Mouse (Mus musculus): ENCODE results near the gene Kctd17.

Kctd17 gene

GRCm38 (mm10) chr15:78428391-78429138 is at the start of gene Kctd17:
Gene Kctd17, plus strand, starts transcription at chr15:78428564.
- peak; percentile 42 for DNase-seq (ENCODE audit: low read depth, low spot score)

GRCm38 (mm10) chr15:78380208-78380607 is 48.2 kb upstream of the Kctd17 start:
- no peak for DNase-seq (ENCODE audit: low read depth, low spot score)

- no peak for DNase-seq (ENCODE audit: low read depth, low spot score)
Observed at GRCm38 (mm10) chr15:78380741-78381140, 47.6 kb upstream of the Kctd17 start.

GRCm38 (mm10) chr15:78382115-78382514 is 46.2 kb upstream of the Kctd17 start:
- no peak for DNase-seq (ENCODE audit: low read depth, low spot score)

GRCm38 (mm10) chr15:78383450-78384219 is 44.7 kb upstream of the Kctd17 start:
- no peak for DNase-seq (ENCODE audit: low read depth, low spot score)

- no peak for DNase-seq (ENCODE audit: low read depth, low spot score)
Observed at GRCm38 (mm10) chr15:78384220-78385116, 43.9 kb upstream of the Kctd17 start.

DNA sequence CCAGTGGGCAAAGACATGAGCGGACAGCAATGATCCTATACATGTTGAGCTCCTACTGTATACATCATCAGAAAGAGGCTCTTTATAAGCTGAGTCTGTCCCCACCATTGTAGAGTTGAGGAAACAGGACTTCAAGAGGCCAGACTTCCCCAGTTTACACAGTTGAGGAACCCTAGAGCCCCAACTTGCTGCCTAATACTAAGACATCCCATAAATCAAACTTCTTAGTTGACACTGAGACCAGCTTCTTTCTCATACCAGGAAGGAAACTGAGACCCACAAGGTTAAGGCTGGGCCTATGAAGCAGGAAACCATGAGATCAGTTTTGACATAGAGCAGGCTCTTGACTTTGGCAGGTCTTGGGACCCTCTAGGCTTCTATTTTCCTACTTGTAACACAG is 42.8 kb upstream of the Kctd17 start:
- DNase-seq (ENCODE audit: low read depth, low spot score) = no peak

- no peak for DNase-seq (ENCODE audit: low read depth, low spot score)
Observed at GRCm38 (mm10) chr15:78390855-78391254, 37.5 kb upstream of the Kctd17 start.

DNA sequence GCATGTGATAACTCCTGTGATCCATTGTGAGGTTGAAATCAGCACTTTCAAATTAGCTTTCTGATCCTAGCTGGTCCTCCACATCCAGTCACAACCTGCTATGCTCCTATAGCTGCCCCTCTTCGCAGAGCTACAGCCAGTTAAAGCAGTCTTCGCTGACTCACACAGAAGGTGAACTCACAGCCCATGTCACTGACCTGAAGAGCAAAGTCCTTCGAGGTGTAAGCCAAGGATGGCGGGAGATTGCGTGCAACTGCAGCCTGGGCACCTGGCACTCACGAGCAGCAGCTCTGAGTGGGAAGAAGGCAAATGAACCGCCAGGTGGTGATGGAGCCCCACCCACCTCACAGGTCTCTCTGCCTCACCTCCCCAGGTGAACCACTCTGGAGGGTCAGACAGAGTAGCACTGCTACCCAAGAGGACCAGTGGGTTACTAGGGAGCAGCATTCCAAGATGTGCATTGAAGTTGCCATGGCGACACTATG is 32.8 kb upstream of the Kctd17 start, which contains the start of gene Tex33:
TSS of gene Tex33 (minus strand) at position 435 of the 485 bp plus-strand sequence.
- DNase-seq (ENCODE audit: low read depth, low spot score) = no peak

- no peak for DNase-seq (ENCODE audit: low read depth, low spot score)
Observed at GRCm38 (mm10) chr15:78401345-78401744, 27.0 kb upstream of the Kctd17 start.

- DNase-seq (ENCODE audit: low read depth, low spot score) = no peak
Observed at GRCm38 (mm10) chr15:78401921-78402320, 26.4 kb upstream of the Kctd17 start.

GRCm38 (mm10) chr15:78402423-78402822 is 25.9 kb upstream of the Kctd17 start:
- no peak for DNase-seq (ENCODE audit: low read depth, low spot score)

- DNase-seq (ENCODE audit: low read depth, low spot score) = no peak
Observed at GRCm38 (mm10) chr15:78403301-78403741, 25.0 kb upstream of the Kctd17 start.

GRCm38 (mm10) chr15:78403896-78404295 is 24.5 kb upstream of the Kctd17 start:
- no peak for DNase-seq (ENCODE audit: low read depth, low spot score)

DNA sequence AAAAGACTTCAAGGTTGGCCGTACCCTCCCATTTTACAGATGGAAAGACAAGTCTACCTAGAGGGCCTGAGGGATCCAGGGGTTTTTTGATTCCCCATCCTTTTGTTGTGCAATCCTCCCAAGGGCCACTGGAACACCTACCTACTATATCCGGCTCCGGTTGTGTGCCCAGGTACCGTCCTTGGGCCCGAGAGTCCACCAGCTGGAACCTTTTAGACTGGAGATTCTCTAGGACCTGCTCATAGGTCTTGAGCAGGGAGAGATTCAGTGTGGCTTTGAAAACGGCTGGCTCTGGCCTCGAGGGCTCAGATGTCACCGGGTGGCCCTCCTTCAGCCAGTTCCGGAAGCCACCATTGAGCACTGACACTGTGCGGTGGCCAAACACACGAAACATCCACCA is 23.3 kb upstream of the Kctd17 start:
- no peak for DNase-seq (ENCODE audit: low read depth, low spot score)

GRCm38 (mm10) chr15:78405517-78406211 is 22.7 kb upstream of the Kctd17 start, which contains the start of gene Tst:
Gene Tst, minus strand, starts transcription at chr15:78405907.
- peak; percentile 82 for DNase-seq (ENCODE audit: low read depth, low spot score)

DNA sequence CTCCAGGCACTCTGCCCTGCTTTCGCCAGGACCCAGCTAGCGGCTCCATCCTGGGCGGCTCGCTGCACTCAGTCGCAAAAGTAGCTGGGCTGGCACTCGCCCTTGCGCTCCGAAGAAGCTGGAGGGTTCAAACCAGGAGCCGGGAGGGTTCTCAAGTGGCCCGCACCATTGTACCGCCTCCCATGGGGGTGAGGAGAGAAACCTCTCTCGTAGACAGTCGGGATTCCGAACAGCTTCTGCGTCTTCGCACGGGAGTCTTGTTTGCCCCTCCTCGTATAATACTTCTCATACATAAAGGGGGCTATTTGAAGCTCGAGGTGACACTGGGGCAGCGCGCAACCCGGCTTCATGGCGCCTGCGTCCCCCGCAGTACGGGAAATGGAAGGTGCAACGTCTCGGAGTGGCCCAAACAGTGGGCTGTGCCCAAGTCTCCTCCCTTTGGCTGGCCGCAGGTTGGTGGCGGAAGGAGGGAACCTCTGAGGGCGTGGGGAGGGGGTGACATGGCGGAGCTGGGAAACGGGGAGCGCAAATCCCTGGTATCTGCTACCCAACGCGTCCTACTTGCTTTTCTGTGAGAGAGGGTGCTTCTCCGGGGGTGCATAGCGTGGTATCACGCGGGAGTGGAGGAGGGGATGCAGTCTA is 21.9 kb upstream of the Kctd17 start, which contains the start of gene Mpst:
TSS of gene Mpst (plus strand) at position 124 of the 642 bp plus-strand sequence.
- DNase-seq (ENCODE audit: low read depth, low spot score) = no peak

GRCm38 (mm10) chr15:78409570-78410052 is 18.8 kb upstream of the Kctd17 start:
- no peak for DNase-seq (ENCODE audit: low read depth, low spot score)

GRCm38 (mm10) chr15:78413083-78413718 is 15.2 kb upstream of the Kctd17 start:
- no peak for DNase-seq (ENCODE audit: low read depth, low spot score)

DNA sequence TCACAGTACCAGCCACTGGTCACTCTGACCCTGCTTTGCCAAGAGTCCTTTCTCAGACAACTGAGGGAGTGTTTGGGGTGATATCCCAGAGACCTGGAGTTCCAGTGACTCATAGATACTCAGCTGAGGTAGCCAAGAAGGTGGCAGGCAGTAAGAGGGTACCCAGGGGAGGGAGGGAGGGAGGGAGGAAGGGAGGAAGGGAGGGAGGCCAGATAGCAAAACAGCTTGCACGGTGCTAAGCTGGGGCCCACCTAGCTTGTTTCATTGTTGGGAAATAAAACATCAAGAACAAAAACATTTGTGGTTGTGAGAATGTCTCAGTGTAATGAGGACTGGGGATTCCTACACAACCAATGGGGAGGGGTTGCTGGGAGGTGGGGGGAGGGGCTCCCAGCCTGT is 14.6 kb upstream of the Kctd17 start:
- no peak for DNase-seq (ENCODE audit: low read depth, low spot score)

Data from brain, embryonic 18.5 days (tissue).